Comparison of ENCODE assay signal across 10 mouse cellular contexts in the genomic region with DNA sequence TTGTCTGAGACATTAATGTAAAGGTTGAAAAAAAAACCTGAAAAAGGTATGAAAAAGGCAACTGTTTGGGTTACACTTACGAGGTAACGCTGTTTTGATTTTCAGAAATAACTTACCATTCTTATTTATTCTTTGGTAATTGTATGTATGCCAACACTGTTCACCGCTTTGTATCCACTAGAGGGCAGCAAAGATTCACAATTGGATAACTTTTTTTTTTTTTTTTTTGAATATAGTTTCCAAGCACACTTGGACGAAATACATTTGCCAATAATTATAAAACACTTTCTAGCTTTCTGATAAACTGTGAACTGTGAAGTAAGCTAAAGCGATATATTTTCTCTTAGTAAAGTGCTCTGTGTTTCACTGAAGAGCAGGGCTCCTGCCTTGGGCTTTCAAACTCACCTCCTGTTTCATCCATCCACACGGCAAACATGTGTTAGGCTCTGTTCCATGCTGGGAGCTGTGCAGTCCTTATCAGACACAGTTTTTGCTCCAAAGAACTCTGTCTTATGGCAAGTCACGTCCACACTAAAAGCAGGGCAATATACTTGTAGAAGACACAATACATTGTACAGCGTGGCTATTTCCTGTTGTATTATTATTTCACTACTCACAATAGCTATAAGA. TPM values are rescaled to one million over a fixed set of nuclear protein-coding genes. Genes with fewer than 3 reads are reported as not detected.
DNase-seq lines count a peak whose midpoint lies in the region; ATAC-seq and TF ChIP-seq lines count a peak whose summit lies in the region.
"Had no signal": no experiment of that assay in that cellular context is flagged by ENCODE, and none has a peak within 500 bp of the region (broad histone marks: within the 10 kb centered on the region; RNA-seq: fewer than 3 reads in every experiment).

No protein-coding gene starts in this region.

- DNase-seq in heart, postnatal 36 days, result no peak
- DNase-seq in 416B (ENCODE audit: low read depth) (peak; percentile 53), MEL (ENCODE audit: low read depth, low spot score) (peak; percentile 44)
- peak; percentile 36 for DNase-seq in retina, adult 2 months (ENCODE audit: low read depth, low spot score)
- DNase-seq in spleen, adult 12 weeks (ENCODE audit: low spot score), result no peak

- peak overlapping the region; percentile 39; the same call in 1 of the 2 replicates for H3K4me2 ChIP-seq in heart, embryonic 12.5 days
- H3K4me2 ChIP-seq: embryonic facial prominence, embryonic 12.5 days had no signal

- no peaks in the 10 kb centered on the region for H3K36me3 ChIP-seq in heart, embryonic 12.5 days
- no peaks in the 10 kb centered on the region for H3K36me3 ChIP-seq in MEL (ENCODE audit: control insufficient read depth in 1 of 2, insufficient read depth in 2 of 2, low read length in 2 of 2)
- H3K36me3 ChIP-seq: embryonic facial prominence, embryonic 12.5 days had no signal

- H3K9me3 ChIP-seq in heart, embryonic 12.5 days (replicated peaks), result no peaks in the 10 kb centered on the region
- H3K9me3 ChIP-seq in MEL (replicated peaks; ENCODE audit: insufficient read depth, low read length), result no peaks in the 10 kb centered on the region
- H3K9me3 ChIP-seq: embryonic facial prominence, embryonic 12.5 days had no signal

- TF ChIP-seq CTCF in MEL (IDR thresholded peaks at IDR 0.05 in 2 of 3, conservative IDR thresholded peaks at IDR 0.05 in 1 of 3; ENCODE audit: control insufficient read depth in 1 of 3, insufficient read depth in 1 of 3, low read depth in 2 of 3, low read length in 3 of 3, poor library complexity in 1 of 3, severe bottlenecking in 1 of 3), result peak; percentile 23 to 68 (median 27); a peak in 4 of 6 replicates

- TF ChIP-seq RAD21 in MEL (IDR thresholded peaks at IDR 0.05; ENCODE audit: low read depth, low read length), result peak; percentile 80

- 27% methylated on average over 8 of the region's 8 CpGs for WGBS in heart, embryonic 12.5 days

- H3K4me1 ChIP-seq in heart, embryonic 12.5 days (replicated peaks), result no peaks in the 10 kb centered on the region
- no peaks in the 10 kb centered on the region for H3K4me1 ChIP-seq in MEL (ENCODE audit: control insufficient read depth in 1 of 2, insufficient read depth in 2 of 2, low read length in 2 of 2)
- H3K4me1 ChIP-seq: embryonic facial prominence, embryonic 12.5 days had no signal

- H3K4me3 ChIP-seq in heart, embryonic 12.5 days, result no peak overlapping the region
- no peak overlapping the region for H3K4me3 ChIP-seq in MEL (ENCODE audit: control insufficient read depth in 1 of 2, insufficient read depth in 1 of 2, low read depth in 2 of 2, low read length in 2 of 2)
- H3K4me3 ChIP-seq: embryonic facial prominence, embryonic 12.5 days had no signal

- no peak for ATAC-seq in heart, embryonic 12.5 days (ENCODE audit: insufficient number of reproducible peaks, low FRiP score)
- ATAC-seq in granulocyte monocyte progenitor cell, adult 5-6 weeks (replicated peaks; ENCODE audit: poor library complexity, severe bottlenecking), result peak; percentile 30; the same call in 1 of the 2 replicates
- ATAC-seq in activated CD4-positive, CD25-positive, alpha-beta regulatory T cell, adult 4 months, result no peak

- H3K27me3 ChIP-seq in heart, embryonic 12.5 days (replicated peaks), result no peaks in the 10 kb centered on the region
- no peaks in the 10 kb centered on the region for H3K27me3 ChIP-seq in MEL (ENCODE audit: control insufficient read depth in 1 of 2, insufficient read depth in 2 of 2, low read length in 2 of 2)
- H3K27me3 ChIP-seq: embryonic facial prominence, embryonic 12.5 days had no signal

- H3K79me2 ChIP-seq in MEL (ENCODE audit: control insufficient read depth, insufficient read depth, low read length, poor library complexity), result no peaks in the 10 kb centered on the region

- TF ChIP-seq POLR2A in MEL (IDR thresholded peaks at IDR 0.05; ENCODE audit: control insufficient read depth in 1 of 2, insufficient read depth in 1 of 2, low read depth in 1 of 2, low read length in 2 of 2, poor library complexity in 1 of 2), result no peak

- TF ChIP-seq EP300 in MEL (IDR thresholded peaks at IDR 0.05; ENCODE audit: low read depth in 1 of 2, low read length in 2 of 2), result no peak

- no peak overlapping the region for H3K9ac ChIP-seq in heart, embryonic 12.5 days
- no peak overlapping the region for H3K9ac ChIP-seq in MEL (ENCODE audit: control insufficient read depth, low read depth, low read length, poor library complexity, severe bottlenecking)
- H3K9ac ChIP-seq: embryonic facial prominence, embryonic 12.5 days had no signal

- H3K27ac ChIP-seq in heart, embryonic 12.5 days (ENCODE audit: poor library complexity, severe bottlenecking), result no peak overlapping the region
- no peak overlapping the region for H3K27ac ChIP-seq in MEL (ENCODE audit: control insufficient read depth, low read depth, low read length)
- H3K27ac ChIP-seq: embryonic facial prominence, embryonic 12.5 days; macrophage had no signal

- intact Hi-C loops in heart, postnatal 36 days (cut with DNase I), result loop anchor here (1.0 kb wide), 1 partner anchor 195 kb away; no protein-coding TSS in a partner anchor

TF ChIP-seq in MEL, 35 proteins besides CTCF, POLR2A, EP300 and RAD21:
- TF ChIP-seq RCOR1 (IDR thresholded peaks at IDR 0.05; ENCODE audit: low read depth, low read length) (no peak), POLR2AphosphoS5 (IDR thresholded peaks at IDR 0.05; ENCODE audit: borderline replicate concordance, low read depth, low read length) (no peak), SMC3 (IDR thresholded peaks at IDR 0.05; ENCODE audit: low read depth, low read length) (peak; percentile 55), ZC3H11A (IDR thresholded peaks at IDR 0.05; ENCODE audit: low read depth, low read length) (peak; percentile 50), HCFC1 (IDR thresholded peaks at IDR 0.05; ENCODE audit: low read depth, low read length) (no peak), ZNF384 (IDR thresholded peaks at IDR 0.05; ENCODE audit: low read depth, low read length) (peak; percentile 99)

RNA-seq across cellular contexts. Expression of gene 4930435E12Rik, which starts 29.7 kb away (rescaled TPM):
- not detected in 2 replicates for polyA plus RNA-seq in heart, embryonic 12.5 days (2016; fragmentation: Nextera tagmentation; extraction: Ambion mirVana)
- total RNA-seq in heart, postnatal 36 days (2021), result not detected
- not detected in 2 replicates for total RNA-seq in MEL (2012; rRNA removed)
- not detected for polyA plus RNA-seq in MEL (2012; ENCODE audit: insufficient read depth in 1 of 2, insufficient read length in 2 of 2, low read depth in 1 of 2, low replicate concordance in 2 of 2, missing spikeins in 1 of 2)
- total RNA-seq in granulocyte monocyte progenitor cell, adult 5-6 weeks (2014; fragmentation: Nextera tagmentation), result not detected in 2 replicates
- not detected in 2 replicates for total RNA-seq in granulocyte monocyte progenitor cell, adult 5-6 weeks (2017)
- not detected for polyA plus RNA-seq in activated CD4-positive, CD25-positive, alpha-beta regulatory T cell, adult 4 months (2017; shearing (Covaris generic))
- polyA plus RNA-seq: embryonic facial prominence, embryonic 12.5 days; macrophage had no signal

RNA-seq across cellular contexts. Expression of gene Igsf11, which starts 34.2 kb away (rescaled TPM):
- 0.30 and 0.31 TPM in 2 replicates for polyA plus RNA-seq in heart, embryonic 12.5 days (2016; fragmentation: Nextera tagmentation; extraction: Ambion mirVana)
- total RNA-seq in heart, postnatal 36 days (2021), result under 1 TPM; 0.33 to 0.60 TPM
- not detected in 2 replicates for total RNA-seq in MEL (2012; rRNA removed)
- not detected for polyA plus RNA-seq in MEL (2012; ENCODE audit: insufficient read depth in 1 of 2, insufficient read length in 2 of 2, low read depth in 1 of 2, low replicate concordance in 2 of 2, missing spikeins in 1 of 2)
- not detected in 2 replicates for total RNA-seq in granulocyte monocyte progenitor cell, adult 5-6 weeks (2014; fragmentation: Nextera tagmentation)
- total RNA-seq in granulocyte monocyte progenitor cell, adult 5-6 weeks (2017), result not detected in 2 replicates
- polyA plus RNA-seq in activated CD4-positive, CD25-positive, alpha-beta regulatory T cell, adult 4 months (2017; shearing (Covaris generic)), result under 1 TPM in 1 of 2 experiments, not detected in 1; 0.28 TPM

RNA-seq across cellular contexts. Expression of gene Upk1b, which starts 58.1 kb away (rescaled TPM):
- 21.2 and 21.4 TPM in 2 replicates for polyA plus RNA-seq in heart, embryonic 12.5 days (2016; fragmentation: Nextera tagmentation; extraction: Ambion mirVana)
- 1 to 10 TPM; 3.1 to 5.9 TPM for total RNA-seq in heart, postnatal 36 days (2021)
- not detected in 2 replicates for total RNA-seq in MEL (2012; rRNA removed)
- polyA plus RNA-seq in MEL (2012; ENCODE audit: insufficient read depth in 1 of 2, insufficient read length in 2 of 2, low read depth in 1 of 2, low replicate concordance in 2 of 2, missing spikeins in 1 of 2), result not detected
- not detected in 2 replicates for total RNA-seq in granulocyte monocyte progenitor cell, adult 5-6 weeks (2014; fragmentation: Nextera tagmentation)
- 0.39 TPM in 1 of 2 replicates, not detected in the other for total RNA-seq in granulocyte monocyte progenitor cell, adult 5-6 weeks (2017)
- polyA plus RNA-seq in activated CD4-positive, CD25-positive, alpha-beta regulatory T cell, adult 4 months (2017; shearing (Covaris generic)), result not detected
- polyA plus RNA-seq: macrophage had no signal

Comparison
In these comparisons a context has a peak if more than half of its experiments do, and no peak if none do; other contexts are left out.
1. DNase-seq: peak in 416B (single experiment), MEL (single experiment) and retina, adult 2 months (single experiment); none in heart, postnatal 36 days (0 of 2) and spleen, adult 12 weeks (single experiment).